Mouse (Mus musculus) lung, adult 2 months (tissue): ENCODE data around the gene Myt1l.

Experiments used
- CTCF ChIP-seq: fragments of 200-500 bp; IDR thresholded peaks from 2 replicates; pipeline ENCODE4 v1.5.1; 2011; ENCODE audit warnings: mild to moderate bottlenecking, low read length, control low read depth; ENCODE audit not compliant: insufficient read depth
- POLR2A ChIP-seq: fragments of 200-500 bp; IDR thresholded peaks from 2 replicates; pipeline ENCODE4 v1.6.1; 2011; ENCODE audit warnings: low read depth, mild to moderate bottlenecking, control low read depth, low read length, borderline replicate concordance; ENCODE audit errors: extremely low read depth

- TF ChIP-seq POLR2A (no peak), CTCF (no peak)
Observed at GRCm38 (mm10) chr12:29932951-29933350, 404.8 kb downstream of the Myt1l start.
